Mouse (Mus musculus): ENCODE data around the gene Gse1.

Gse1 gene

GRCm38 (mm10) chr8:120423576-120423975, 195.3 kb downstream of the Gse1 start:
- DNase-seq (ENCODE audit: low spot score) = no peak

GRCm38 (mm10) chr8:120424829-120425198, 196.6 kb downstream of the Gse1 start:
- no peak for DNase-seq (ENCODE audit: low spot score)

GRCm38 (mm10) chr8:120425199-120425941, 197.1 kb downstream of the Gse1 start:
- peak; percentile 78 for DNase-seq (ENCODE audit: low spot score)

GRCm38 (mm10) chr8:120426105-120426504, 197.8 kb downstream of the Gse1 start:
- no peak for DNase-seq (ENCODE audit: low spot score)

GRCm38 (mm10) chr8:120426622-120427385, 198.5 kb downstream of the Gse1 start:
- no peak for DNase-seq (ENCODE audit: low spot score)

GRCm38 (mm10) chr8:120428492-120428891, 200.2 kb downstream of the Gse1 start:
- no peak for DNase-seq (ENCODE audit: low spot score)

- DNase-seq (ENCODE audit: low spot score) = no peak
Observed at GRCm38 (mm10) chr8:120429116-120429515, 200.9 kb downstream of the Gse1 start.

GRCm38 (mm10) chr8:120431042-120431441, 202.8 kb downstream of the Gse1 start:
- no peak for DNase-seq (ENCODE audit: low spot score)

- DNase-seq (ENCODE audit: low spot score) = no peak
Observed at GRCm38 (mm10) chr8:120432438-120432837, 204.2 kb downstream of the Gse1 start.

GRCm38 (mm10) chr8:120433143-120433542, 204.9 kb downstream of the Gse1 start:
- DNase-seq (ENCODE audit: low spot score) = no peak

GRCm38 (mm10) chr8:120433734-120434133, 205.5 kb downstream of the Gse1 start:
- no peak for DNase-seq (ENCODE audit: low spot score)

GRCm38 (mm10) chr8:120435781-120436180, 207.5 kb downstream of the Gse1 start:
- DNase-seq (ENCODE audit: low spot score) = no peak

- DNase-seq (ENCODE audit: low spot score) = no peak
Observed at GRCm38 (mm10) chr8:120436491-120437030, 208.3 kb downstream of the Gse1 start.

GRCm38 (mm10) chr8:120437207-120437606, 209.0 kb downstream of the Gse1 start:
- no peak for DNase-seq (ENCODE audit: low spot score)

- DNase-seq (ENCODE audit: low spot score) = no peak
Observed at GRCm38 (mm10) chr8:120437666-120438395, 209.6 kb downstream of the Gse1 start.

GRCm38 (mm10) chr8:120439309-120439708, 211.1 kb downstream of the Gse1 start:
- peak; percentile 70 for DNase-seq (ENCODE audit: low spot score)

GRCm38 (mm10) chr8:120440739-120441138, 212.5 kb downstream of the Gse1 start:
- no peak for DNase-seq (ENCODE audit: low spot score)

- DNase-seq (ENCODE audit: low spot score) = no peak
Observed at GRCm38 (mm10) chr8:120441637-120442036, 213.4 kb downstream of the Gse1 start.

- DNase-seq (ENCODE audit: low spot score) = no peak
Observed at GRCm38 (mm10) chr8:120442306-120443003, 214.2 kb downstream of the Gse1 start.

- no peak for DNase-seq (ENCODE audit: low spot score)
Observed at GRCm38 (mm10) chr8:120445249-120445648, 217.0 kb downstream of the Gse1 start.

GRCm38 (mm10) chr8:120448131-120448530, 219.9 kb downstream of the Gse1 start:
- peak; percentile 46 for DNase-seq (ENCODE audit: low spot score)

- no peak for DNase-seq (ENCODE audit: low spot score)
Observed at GRCm38 (mm10) chr8:120449139-120449538, 220.9 kb downstream of the Gse1 start.
